Mouse (Mus musculus) lung, embryonic 16.5 days (tissue): ENCODE measurements at regions not wholly inside any gene's neighbourhood (a gene's known extent, or its start where the extent isn't known, plus 50 kb on each side); places are given as distances from the start of the nearest gene placed in this dataset.
A peak's percentile ranks its signal among the peaks of the same experiment; 100 is the strongest.

Experiments used
- ATAC-seq: fragments of 200-750 bp; cut with Nextera tagmentation; 2 replicates; pipeline ENCODE4 v1.8.0; 2017; ENCODE audit warnings: low read depth, mild to moderate bottlenecking, moderate library complexity
- H3K27ac ChIP-seq: fragments of 300-500 bp; sonication (generic); 2 replicates; pipeline ENCODE4 v1.5.1; 2014; ENCODE audit warnings: mild to moderate bottlenecking, control low read depth, low read length
- H3K27me3 ChIP-seq: fragments of 300-500 bp; sonication (generic); 2 replicates; pipeline ENCODE4 v1.6.1; 2014; ENCODE audit warnings: low read depth, low read length, mixed read lengths; ENCODE audit not compliant: control insufficient read depth, insufficient read depth
- H3K36me3 ChIP-seq: fragments of 300-500 bp; sonication (generic); 2 replicates; pipeline ENCODE4 v1.6.1; 2014; ENCODE audit warnings: low read length; ENCODE audit not compliant: control insufficient read depth, insufficient read depth
- H3K4me1 ChIP-seq: fragments of 300-500 bp; sonication (generic); replicated peaks from 2 replicates; pipeline ENCODE4 v1.6.1; 2014; ENCODE audit warnings: low read length, mixed read lengths; ENCODE audit not compliant: control insufficient read depth, insufficient read depth
- H3K4me2 ChIP-seq: fragments of 300-500 bp; sonication (generic); 2 replicates; pipeline ENCODE4 v1.6.1; 2014; ENCODE audit warnings: low read depth, low read length, control low read depth
- H3K4me3 ChIP-seq: fragments of 300-500 bp; sonication (generic); 2 replicates; pipeline ENCODE4 v1.5.1; 2014; ENCODE audit warnings: mild to moderate bottlenecking, low read length, control low read depth
- H3K9ac ChIP-seq: fragments of 300-500 bp; sonication (generic); 2 replicates; pipeline ENCODE4 v1.6.1; 2014; ENCODE audit warnings: low read length, control low read depth
- H3K9me3 ChIP-seq: fragments of 300-500 bp; sonication (generic); 2 replicates; pipeline ENCODE4 v1.6.1; 2016; ENCODE audit warnings: low read length; ENCODE audit not compliant: control insufficient read depth
- WGBS: fragments of 180-500 bp; shearing (Covaris S2); extraction: QIAGEN DNeasy Blood & Tissue Kit; methylation state at CpG from one replicate; pipeline ENCODE4 v1.1.7; 2014; 5-methylcytosine and 5-hydroxymethylcytosine counted together

DNA sequence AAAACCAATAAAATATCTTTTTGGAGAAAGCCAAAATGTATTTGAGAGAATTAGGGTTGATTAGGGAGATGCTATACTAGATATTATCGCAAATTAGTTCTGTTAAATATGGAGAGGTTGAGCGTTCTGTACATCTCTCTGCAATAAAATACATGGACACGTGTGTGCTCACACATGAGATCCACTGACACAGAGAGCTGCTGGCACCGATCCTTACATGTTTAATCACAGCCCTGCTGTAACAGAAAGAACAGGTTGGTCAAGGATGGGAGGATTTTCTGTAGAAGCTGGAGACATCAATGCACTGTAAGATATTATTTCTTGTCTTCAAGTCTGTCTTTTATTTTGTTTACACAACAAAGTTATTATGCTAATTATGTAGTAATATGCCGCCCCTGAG is 366.2 kb upstream of the Fam92a start:
- Histone ChIP-seq H3K9me3 (no peaks in the 10 kb centered on the region), H3K4me2 (no peak overlapping the region), H3K4me1 (no peaks in the 10 kb centered on the region), H3K9ac (no peak overlapping the region), H3K36me3 (no peaks in the 10 kb centered on the region), H3K4me3 (no peak overlapping the region), H3K27ac (no peak overlapping the region), H3K27me3 (no peaks in the 10 kb centered on the region)
- ATAC-seq = no peak
- WGBS = 69% methylated on average over 5 of the region's 5 CpGs

DNA sequence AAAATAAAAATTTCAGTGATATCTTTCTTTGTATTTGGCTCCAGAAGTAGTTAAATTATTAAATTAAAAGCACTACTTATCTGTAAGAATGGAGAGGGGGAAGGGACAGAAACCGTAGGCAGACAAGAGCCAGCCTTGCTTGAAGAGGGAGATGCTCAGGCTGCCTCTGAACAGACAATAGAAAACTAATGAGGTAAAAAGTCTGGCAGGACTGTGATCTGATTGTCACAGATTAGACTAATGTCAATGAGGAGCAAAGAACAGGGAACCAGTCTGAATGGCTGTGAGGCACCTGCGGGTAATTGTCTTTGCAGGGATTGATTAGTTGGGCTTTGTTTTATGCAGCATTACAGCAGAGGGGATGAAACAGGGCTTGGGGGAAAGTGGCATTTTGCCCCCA is 362.3 kb upstream of the Fam92a start:
- Histone ChIP-seq H3K4me1 (no peaks in the 10 kb centered on the region; the same call in 1 of the 2 replicates), H3K27ac (no peak overlapping the region), H3K9me3 (no peaks in the 10 kb centered on the region), H3K9ac (no peak overlapping the region), H3K4me2 (no peak overlapping the region), H3K36me3 (no peaks in the 10 kb centered on the region), H3K4me3 (no peak overlapping the region), H3K27me3 (no peaks in the 10 kb centered on the region)
- 47% methylated on average over 2 of the region's 2 CpGs for WGBS
- ATAC-seq = no peak

- Histone ChIP-seq H3K27ac (no peak overlapping the region), H3K4me3 (no peak overlapping the region), H3K36me3 (no peaks in the 10 kb centered on the region), H3K4me2 (no peak overlapping the region), H3K27me3 (no peaks in the 10 kb centered on the region), H3K4me1 (no peaks in the 10 kb centered on the region; the same call in 1 of the 2 replicates), H3K9ac (no peak overlapping the region), H3K9me3 (no peaks in the 10 kb centered on the region)
- ATAC-seq = no peak
- WGBS = 22% methylated on average over 4 of the region's 4 CpGs
Measured at GRCm38 (mm10) chr4:12532961-12533360, 361.1 kb upstream of the Fam92a start.

DNA sequence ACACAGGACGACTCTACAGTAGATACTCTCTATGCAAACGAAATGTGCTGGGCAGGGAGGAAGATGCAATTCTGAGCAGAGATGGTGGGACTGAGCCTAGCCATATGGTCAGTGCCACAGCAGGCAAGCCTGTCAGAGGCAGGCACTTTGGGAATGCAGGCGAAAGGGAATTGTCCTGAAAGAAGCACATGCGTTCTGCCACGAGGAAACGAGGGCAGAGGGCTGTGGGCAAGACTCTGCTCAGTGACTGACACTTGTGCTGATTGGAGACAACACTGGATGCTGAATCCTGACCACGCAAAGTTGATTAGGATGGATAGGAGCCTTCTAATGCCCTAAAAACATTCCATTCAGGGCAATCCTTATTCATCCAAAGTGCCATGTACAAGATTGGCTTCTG is 350.5 kb upstream of the Fam92a start:
- WGBS = 62% methylated on average over 7 of the region's 7 CpGs
- Histone ChIP-seq H3K36me3 (no peaks in the 10 kb centered on the region), H3K9me3 (no peaks in the 10 kb centered on the region), H3K27me3 (no peaks in the 10 kb centered on the region), H3K4me2 (no peak overlapping the region), H3K4me3 (no peak overlapping the region), H3K4me1 (no peaks in the 10 kb centered on the region), H3K9ac (no peak overlapping the region), H3K27ac (no peak overlapping the region)
- ATAC-seq = no peak

GRCm38 (mm10) chr4:12521246-12521645 is 349.4 kb upstream of the Fam92a start:
- ATAC-seq = no peak
- no peaks in the 10 kb centered on the region for H3K9me3 ChIP-seq
- no peaks in the 10 kb centered on the region for H3K27me3 ChIP-seq
- 79% methylated on average over 7 of the region's 7 CpGs for WGBS
- H3K9ac ChIP-seq = no peak overlapping the region
- H3K27ac ChIP-seq = no peak overlapping the region
- H3K4me2 ChIP-seq = no peak overlapping the region
- H3K4me1 ChIP-seq = no peaks in the 10 kb centered on the region
- no peak overlapping the region for H3K4me3 ChIP-seq
- no peaks in the 10 kb centered on the region for H3K36me3 ChIP-seq

DNA sequence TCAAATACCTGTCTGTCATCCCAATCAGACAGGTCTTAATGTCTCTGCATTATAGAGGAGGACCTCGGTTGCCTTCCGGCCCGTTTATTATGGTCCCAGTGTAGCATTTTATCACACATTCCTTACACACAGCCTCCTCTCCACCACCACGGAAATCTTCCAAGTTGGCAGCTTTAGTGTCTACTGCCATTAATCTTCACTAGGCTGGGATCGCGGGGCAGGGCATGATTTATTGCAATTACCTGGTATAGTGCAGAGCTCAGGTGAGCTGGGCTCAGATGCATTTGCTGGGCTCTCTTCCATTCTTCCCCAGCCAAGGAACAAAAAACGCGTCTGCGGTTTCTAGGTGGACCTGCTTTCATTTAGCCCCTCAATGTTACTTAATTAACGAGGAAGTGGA is 344.7 kb upstream of the Fam92a start:
- ATAC-seq = no peak
- H3K4me2 ChIP-seq = no peak overlapping the region
- H3K9ac ChIP-seq = no peak overlapping the region
- no peaks in the 10 kb centered on the region for H3K9me3 ChIP-seq
- H3K4me1 ChIP-seq = peaks cover 2% of the 10 kb centered on the region; the same call in 1 of the 2 replicates
- 82% methylated on average over 10 of the region's 10 CpGs for WGBS
- no peaks in the 10 kb centered on the region for H3K36me3 ChIP-seq
- H3K27me3 ChIP-seq = no peaks in the 10 kb centered on the region
- H3K4me3 ChIP-seq = no peak overlapping the region
- H3K27ac ChIP-seq = no peak overlapping the region

DNA sequence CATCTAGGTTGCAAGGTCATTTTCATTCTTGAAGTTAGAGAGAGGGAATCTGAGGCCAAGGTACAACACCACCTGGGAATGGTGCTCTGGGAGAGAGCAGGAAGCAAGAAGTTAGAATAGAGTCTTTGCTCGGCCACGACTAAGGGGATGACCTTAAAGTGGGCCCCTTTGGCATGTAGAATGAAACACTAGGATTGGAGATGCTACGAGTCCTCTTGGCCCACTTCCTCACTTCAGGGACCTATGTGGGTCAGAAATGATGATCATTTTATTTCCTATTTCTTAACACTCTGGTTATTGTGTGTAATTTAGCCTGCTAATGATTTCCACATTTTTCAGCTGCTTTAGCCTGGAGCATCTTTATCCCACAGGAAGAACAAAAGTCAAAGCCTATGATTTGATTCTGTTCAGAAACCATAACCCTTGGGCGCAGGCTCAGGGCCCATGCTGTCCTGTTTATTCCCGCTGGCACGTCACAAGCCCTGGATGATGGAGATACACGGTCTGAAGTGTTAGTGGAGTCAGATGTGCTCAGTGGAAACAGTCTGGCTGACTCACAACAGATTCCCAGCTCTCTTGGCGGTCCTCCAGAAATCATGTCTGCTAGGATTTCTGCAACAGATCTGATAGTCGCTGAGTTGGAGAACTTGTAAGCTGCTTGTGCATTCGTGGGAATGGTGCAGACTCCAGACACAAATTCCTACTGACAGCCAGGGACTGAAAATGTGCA is 340.0 kb upstream of the Fam92a start:
- Histone ChIP-seq H3K27ac (no peak overlapping the region), H3K9ac (no peak overlapping the region), H3K9me3 (no peaks in the 10 kb centered on the region), H3K4me3 (no peak overlapping the region), H3K4me2 (no peak overlapping the region), H3K4me1 (peaks cover 7% of the 10 kb centered on the region; the same call in 1 of the 2 replicates), H3K36me3 (no peaks in the 10 kb centered on the region), H3K27me3 (no peaks in the 10 kb centered on the region)
- 47% methylated on average over 10 of the region's 10 CpGs for WGBS
- peak; percentile 98 for ATAC-seq

- Histone ChIP-seq H3K4me2 (no peak overlapping the region), H3K27me3 (no peaks in the 10 kb centered on the region), H3K36me3 (no peaks in the 10 kb centered on the region), H3K4me1 (peaks cover 8% of the 10 kb centered on the region; the same call in 1 of the 2 replicates), H3K27ac (no peak overlapping the region; the same call in 1 of the 2 replicates), H3K9ac (no peak overlapping the region), H3K4me3 (no peak overlapping the region), H3K9me3 (no peaks in the 10 kb centered on the region)
- ATAC-seq = peak; percentile 76
- 18% methylated on average over 8 of the region's 8 CpGs for WGBS
Measured at GRCm38 (mm10) chr4:12506851-12507551, 335.2 kb upstream of the Fam92a start.

GRCm38 (mm10) chr4:12501086-12501485 is 329.3 kb upstream of the Fam92a start:
- Histone ChIP-seq H3K9ac (no peak overlapping the region), H3K9me3 (no peaks in the 10 kb centered on the region), H3K36me3 (no peaks in the 10 kb centered on the region), H3K4me2 (no peak overlapping the region), H3K4me1 (no peaks in the 10 kb centered on the region), H3K27me3 (no peaks in the 10 kb centered on the region), H3K4me3 (no peak overlapping the region), H3K27ac (no peak overlapping the region)
- WGBS = 80% methylated on average over 8 of the region's 8 CpGs
- ATAC-seq = no peak
